Mouse (Mus musculus) lung, adult 2 months (tissue): Measurements from ENCODE around the gene Ear6. TPM values are rescaled to one million over a fixed set of nuclear protein-coding genes. Genes with fewer than 3 reads are reported as not detected.
A peak's percentile ranks its signal among the peaks of the same experiment; 100 is the strongest.
"Not testable (repeated sequence)": the region's sequence is repeated elsewhere in the genome, so short reads cannot be mapped to it uniquely, and the experiment has no call there.

Source experiments
- DNase-seq: peaks from one replicate; pipeline ENCODE4 v3.0.0; 2022
- H3K4me1 ChIP-seq: fragments of 200-500 bp; 2 replicates; pipeline ENCODE4 v1.6.1; 2011; ENCODE audit warnings: low read length; ENCODE audit not compliant: control insufficient read depth, insufficient read depth
- H3K4me3 ChIP-seq: fragments of 200-500 bp; replicated peaks from 2 replicates; pipeline ENCODE3; 2011; ENCODE audit warnings: low read depth, mild to moderate bottlenecking, control low read depth, low read length; ENCODE audit errors: extremely low read depth
- CTCF ChIP-seq: fragments of 200-500 bp; IDR thresholded peaks from 2 replicates; pipeline ENCODE4 v1.5.1; 2011; ENCODE audit warnings: mild to moderate bottlenecking, low read length, control low read depth; ENCODE audit not compliant: insufficient read depth
- POLR2A ChIP-seq: fragments of 200-500 bp; IDR thresholded peaks from 2 replicates; pipeline ENCODE4 v1.6.1; 2011; ENCODE audit warnings: low read depth, mild to moderate bottlenecking, control low read depth, low read length, borderline replicate concordance; ENCODE audit errors: extremely low read depth
- WGBS: fragments of 180-500 bp; shearing (Covaris S2); methylation state at CpG from one replicate; pipeline ENCODE4 v1.1.7; 2018; 5-methylcytosine and 5-hydroxymethylcytosine counted together
- polyA plus RNA-seq: library from polyadenylated mRNA; depleted of rRNA; stranded (reverse); fragments of >200 nt; gene quantifications from 2 replicates; pipeline ENCODE4 v1.2.3, GENCODE M21; 2012

Gene Ear6
- polyA plus RNA-seq, 1 experiment, result 1.4 TPM

DNA sequence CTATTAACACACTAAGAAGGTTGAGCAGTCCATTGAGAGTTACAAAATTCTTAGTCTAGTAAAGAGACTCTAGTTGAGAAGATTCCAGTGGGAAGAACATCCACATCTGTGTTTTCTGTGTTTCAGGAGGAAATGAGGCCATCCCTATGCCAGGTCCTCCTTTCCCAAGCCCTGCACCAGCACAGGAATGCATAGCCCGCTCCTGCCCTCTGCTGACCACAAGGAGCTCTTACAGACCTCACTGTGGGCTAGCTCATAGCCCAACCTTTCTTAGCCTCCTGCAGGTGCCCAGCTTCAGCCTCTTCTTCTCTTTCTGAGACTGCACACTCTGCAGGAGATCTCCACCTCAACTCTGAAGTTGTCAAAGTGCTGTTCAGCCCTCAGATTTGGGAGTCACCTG is 10.1 kb downstream of the Ear6 start:
- not testable (repeated sequence) for H3K4me3 ChIP-seq, DNase-seq, H3K4me1 ChIP-seq
- TF ChIP-seq CTCF, result 0 out of 2 replicates have a peak, but pooled peaks have one; percentile 30
- WGBS, result 6% methylated on average over 1 of the region's 1 CpGs

DNA sequence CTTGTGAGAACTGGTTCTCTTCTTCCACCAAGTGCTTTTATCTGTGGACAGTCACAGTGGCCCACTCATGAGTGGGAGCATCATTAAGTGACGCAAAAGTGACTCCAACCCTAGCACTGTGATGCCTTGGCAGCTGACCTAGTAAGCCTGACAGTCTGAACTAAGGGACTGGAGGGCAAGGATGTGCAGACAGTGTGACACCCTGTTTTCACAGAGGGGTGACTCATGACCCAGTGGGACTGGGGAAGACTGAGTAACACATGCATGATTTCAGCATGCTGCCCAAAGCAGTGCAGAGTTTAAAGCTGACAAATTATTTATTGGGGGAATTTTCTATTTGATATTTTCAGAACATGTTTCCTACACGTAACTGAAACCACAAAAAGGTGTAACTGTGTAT is 17.3 kb downstream of the Ear6 start:
- no peak for DNase-seq
- TF ChIP-seq POLR2A (no peak), CTCF (no peak)
- no peak overlapping the region for H3K4me3 ChIP-seq
- 56% methylated on average over 2 of the region's 2 CpGs for WGBS
- no peaks in the 10 kb centered on the region for H3K4me1 ChIP-seq

DNA sequence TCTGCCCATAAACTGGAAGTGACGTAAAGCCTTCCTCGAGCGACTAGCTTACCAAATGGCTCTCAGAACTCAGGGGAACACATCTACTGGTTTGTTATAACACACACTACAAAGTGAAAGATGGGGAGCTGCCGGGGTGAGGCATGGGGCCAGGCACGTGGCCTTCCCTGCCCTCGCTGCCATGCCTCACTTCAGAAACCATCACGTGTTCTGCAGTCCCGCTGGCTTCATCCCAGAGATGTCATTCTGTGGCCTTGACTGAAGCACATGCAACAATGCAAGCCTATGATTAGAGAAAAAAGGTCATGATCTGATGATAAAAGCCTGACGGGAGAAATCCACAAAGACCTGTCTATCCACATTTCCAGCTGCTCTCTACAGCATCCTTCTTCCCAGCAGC is 18.2 kb downstream of the Ear6 start:
- no peak for DNase-seq
- Histone ChIP-seq H3K4me1 (no peaks in the 10 kb centered on the region), H3K4me3 (no peak overlapping the region)
- WGBS, result 69% methylated on average over 9 of the region's 9 CpGs
- no peak for TF ChIP-seq POLR2A
- TF ChIP-seq CTCF, result no peak

DNA sequence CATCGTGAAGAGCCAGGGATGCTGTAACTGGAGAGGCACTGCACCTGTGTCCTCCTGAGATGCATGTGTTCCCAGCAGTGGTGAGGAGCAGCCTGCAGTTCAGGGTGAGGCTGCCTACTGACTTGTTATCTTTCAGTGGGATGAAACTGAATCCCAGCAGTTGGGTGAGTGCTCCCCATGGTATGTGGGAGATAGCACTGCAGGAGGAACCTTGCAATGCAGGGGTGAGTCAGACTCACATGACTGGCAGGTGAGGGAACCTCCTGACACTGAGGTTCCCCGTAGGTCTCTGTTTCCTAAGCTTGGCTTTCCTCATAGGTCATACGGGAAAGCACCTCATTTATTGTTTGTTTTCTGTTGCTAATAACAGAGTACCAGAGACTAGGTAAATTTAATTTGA is 24.0 kb downstream of the Ear6 start:
- WGBS, result 70% methylated on average over 3 of the region's 3 CpGs
- DNase-seq, result no peak
- Histone ChIP-seq H3K4me3 (no peak overlapping the region), H3K4me1 (no peaks in the 10 kb centered on the region)
- TF ChIP-seq CTCF (no peak), POLR2A (no peak)

DNA sequence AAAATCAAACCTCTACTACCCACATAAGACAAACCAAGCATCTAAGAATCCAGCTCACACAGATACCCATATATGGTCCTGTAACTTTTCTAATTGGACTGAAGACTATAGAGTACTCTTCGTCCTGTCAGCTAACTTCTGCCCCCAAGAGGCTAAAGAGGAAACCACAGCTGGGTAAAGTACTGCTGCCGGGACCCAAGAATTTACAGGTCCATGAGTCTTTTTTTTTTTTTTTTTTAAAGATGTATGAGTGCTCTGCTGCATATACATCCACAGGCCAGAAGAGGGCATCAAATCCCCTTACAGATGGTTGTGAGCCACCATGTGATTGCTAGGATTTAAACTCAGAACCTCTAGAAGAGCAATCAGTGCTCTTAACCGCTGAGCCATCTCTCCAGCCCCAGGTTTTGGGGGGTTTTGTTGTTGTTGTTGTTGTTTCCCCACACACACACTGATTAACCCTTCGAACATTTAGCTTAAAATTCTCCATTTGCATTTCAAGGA is 30.1 kb downstream of the Ear6 start:
- peak; percentile 60 for DNase-seq
- WGBS, result 0% methylated on average over 4 of the region's 4 CpGs
- Histone ChIP-seq H3K4me1 (peaks cover 2% of the 10 kb centered on the region; the same call in 1 of the 2 replicates), H3K4me3 (peak overlapping the region; percentile 89)
- TF ChIP-seq POLR2A, result no peak
- 0 out of 2 replicates have a peak, but pooled peaks have one; percentile 12 for TF ChIP-seq CTCF

DNA sequence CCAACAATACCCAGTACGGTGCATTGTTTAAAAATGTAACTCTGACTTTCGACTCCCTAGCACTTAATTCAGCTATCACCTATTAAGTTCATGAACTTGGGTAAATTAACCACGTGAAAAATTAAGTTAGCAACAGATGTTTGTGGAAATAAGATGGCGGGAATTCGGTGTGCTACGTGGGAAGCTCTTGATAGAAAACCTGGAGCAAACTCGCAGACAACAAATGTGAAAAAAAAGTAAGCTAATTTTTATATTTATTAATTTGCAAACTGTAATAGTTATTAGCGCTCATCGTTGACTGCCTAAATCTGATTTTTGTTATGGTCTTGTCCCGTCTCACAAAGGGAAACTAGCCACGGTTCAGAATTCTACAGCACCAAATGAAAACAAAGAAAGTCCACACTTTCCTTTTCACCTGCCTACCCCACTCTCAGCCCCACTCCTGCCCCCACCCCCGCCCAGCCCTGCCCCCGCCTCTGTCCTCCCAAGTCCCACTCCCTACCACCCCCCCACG is 30.6 kb downstream of the Ear6 start:
- WGBS, result under 1% methylated on average over 14 of the region's 14 CpGs
- TF ChIP-seq CTCF (no peak), POLR2A (no peak)
- peak overlapping the region; percentile 89 for H3K4me3 ChIP-seq
- no peak for DNase-seq
- H3K4me1 ChIP-seq, result peaks cover 2% of the 10 kb centered on the region; the same call in 1 of the 2 replicates

DNA sequence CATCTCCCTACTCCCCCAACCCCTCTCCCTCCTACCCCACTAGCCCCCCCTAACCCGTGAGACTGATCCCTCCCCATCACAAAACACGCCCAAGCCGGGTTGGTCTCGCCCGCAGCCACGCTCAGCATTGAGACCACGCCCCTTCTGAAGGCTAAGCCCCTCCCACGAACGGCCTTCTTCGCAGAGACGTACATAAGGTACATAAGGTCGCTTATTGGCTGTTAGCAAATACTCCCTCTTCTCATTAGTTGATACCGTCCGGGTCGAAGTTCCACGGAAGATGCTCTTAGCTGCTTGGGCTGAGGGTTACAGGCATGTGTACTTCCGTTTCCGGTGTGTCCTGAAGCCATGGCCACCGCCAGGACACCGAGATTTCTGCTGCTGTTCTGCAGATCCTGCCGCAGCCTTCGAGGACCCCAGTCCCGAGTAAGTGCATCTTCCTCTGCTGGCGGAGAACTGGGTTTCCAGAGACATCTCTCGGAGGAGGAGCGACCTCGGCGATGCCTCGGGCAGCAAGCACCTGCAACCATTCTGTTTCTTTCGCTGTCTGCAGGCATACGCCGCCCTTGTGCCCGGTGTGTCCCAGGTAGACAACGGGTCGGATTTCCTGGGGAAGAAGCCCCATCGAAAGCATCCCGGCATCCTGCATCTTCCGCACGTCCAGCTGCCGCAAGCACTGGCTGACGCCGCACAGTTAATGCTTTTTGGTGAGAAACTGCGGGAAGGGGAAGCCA is 31.3 kb downstream of the Ear6 start, which contains the start of gene Mettl17:
TSS of gene Mettl17 (plus strand) at position 245 of the 734 bp plus-strand sequence.
- peak; percentile 88 for DNase-seq
- TF ChIP-seq CTCF (no peak), POLR2A (peak; percentile 80; the same call in 1 of the 2 replicates)
- Histone ChIP-seq H3K4me1 (peaks cover 2% of the 10 kb centered on the region; the same call in 1 of the 2 replicates), H3K4me3 (peak within 1 kb of the TSS; percentile 89)
- whole genome bisulfite sequencing, result under 1% methylated on average over 43 of the region's 43 CpGs

DNA sequence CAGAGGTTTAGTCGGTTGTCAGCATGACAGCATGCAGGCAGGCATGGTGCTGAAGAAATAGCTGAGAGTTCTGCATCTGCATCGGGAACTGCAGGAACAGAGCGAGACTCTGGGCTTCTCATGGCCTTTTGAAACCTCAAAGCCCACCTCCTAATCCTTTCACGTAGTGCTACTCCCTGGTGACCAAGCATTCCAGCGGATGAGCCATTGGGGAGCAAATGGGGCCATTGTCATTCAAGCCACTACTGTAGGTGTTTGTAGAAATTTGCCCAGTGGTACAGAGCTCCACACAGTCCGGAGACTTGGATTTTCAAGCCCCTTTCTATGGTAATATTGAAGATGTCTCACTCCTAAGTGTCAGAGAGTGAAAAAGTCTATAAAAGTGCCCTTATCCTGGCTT is 32.6 kb downstream of the Ear6 start:
- WGBS, result 73% methylated on average over 6 of the region's 6 CpGs
- no peak for TF ChIP-seq CTCF
- TF ChIP-seq POLR2A, result no peak
- DNase-seq, result no peak
- no peak overlapping the region for H3K4me3 ChIP-seq
- peaks cover 2% of the 10 kb centered on the region; the same call in 1 of the 2 replicates for H3K4me1 ChIP-seq

DNA sequence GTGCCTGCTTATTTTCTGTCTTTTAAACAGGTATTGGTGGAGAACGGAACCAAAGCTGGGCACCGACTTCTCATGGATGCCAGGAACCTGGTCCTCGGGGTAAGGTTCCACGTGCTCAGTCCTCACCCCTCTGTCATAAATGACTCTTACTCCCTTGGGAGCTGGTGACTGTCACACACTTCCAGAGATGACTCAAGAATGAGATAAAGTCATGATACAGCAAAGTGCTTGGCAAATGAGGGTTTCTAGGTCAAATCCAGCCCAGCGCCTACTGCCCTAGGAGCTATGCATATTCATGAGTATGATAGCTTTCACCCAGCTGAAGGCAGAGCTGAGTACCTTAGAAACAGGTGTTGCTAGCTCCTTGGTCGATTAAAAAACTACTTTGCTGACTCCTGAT is 36.3 kb downstream of the Ear6 start:
- TF ChIP-seq POLR2A, result no peak
- TF ChIP-seq CTCF, result no peak
- peaks cover 2% of the 10 kb centered on the region; the same call in 1 of the 2 replicates for H3K4me1 ChIP-seq
- no peak overlapping the region for H3K4me3 ChIP-seq
- 88% methylated on average over 6 of the region's 6 CpGs for whole genome bisulfite sequencing
- no peak for DNase-seq

DNA sequence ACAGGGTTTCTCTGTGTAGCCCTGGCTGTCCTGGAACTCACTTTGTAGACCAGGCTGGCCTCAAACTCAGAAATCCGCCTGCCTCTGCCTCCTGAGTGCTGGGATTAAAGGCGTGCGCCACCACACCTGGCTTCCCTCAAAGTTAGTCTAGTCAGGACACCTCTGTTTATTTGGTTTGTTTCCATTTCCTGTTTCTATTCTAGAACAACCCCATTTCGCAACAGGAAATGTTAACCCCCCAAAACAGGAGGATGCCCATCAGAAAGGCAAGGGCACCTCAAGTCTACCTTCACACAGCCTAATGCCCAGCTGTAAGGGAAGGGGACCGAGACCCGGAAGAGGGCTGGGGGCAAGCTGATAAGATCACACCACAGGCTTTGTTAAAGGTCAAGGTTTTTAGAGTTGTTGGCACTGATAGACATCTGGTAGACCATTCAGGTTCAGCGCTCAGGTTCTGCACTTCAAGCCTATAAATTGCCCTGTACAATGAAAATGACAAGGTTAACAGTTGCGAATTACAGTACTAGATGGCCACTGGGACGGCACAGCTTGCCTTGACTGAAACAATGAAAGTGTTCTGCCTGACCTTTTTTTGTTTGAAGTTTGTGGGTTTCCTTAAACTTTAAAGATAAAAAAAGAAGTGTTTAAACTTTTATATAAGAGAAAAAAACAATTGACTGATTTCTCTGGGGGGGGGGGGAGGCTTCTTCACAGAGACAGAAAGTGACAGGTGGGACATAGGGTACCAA is 38.9 kb downstream of the Ear6 start, which contains the start of gene Slc39a2:
TSS of gene Slc39a2 (plus strand) at position 699 of the 749 bp plus-strand sequence.
- no peak within 1 kb of the TSS for H3K4me3 ChIP-seq
- TF ChIP-seq CTCF (no peak), POLR2A (no peak)
- DNase-seq, result no peak
- 80% methylated on average over 9 of the region's 9 CpGs for WGBS
- no peaks in the 10 kb centered on the region for H3K4me1 ChIP-seq
